Mouse (Mus musculus): ENCODE results near the gene Clns1a.

DNA sequence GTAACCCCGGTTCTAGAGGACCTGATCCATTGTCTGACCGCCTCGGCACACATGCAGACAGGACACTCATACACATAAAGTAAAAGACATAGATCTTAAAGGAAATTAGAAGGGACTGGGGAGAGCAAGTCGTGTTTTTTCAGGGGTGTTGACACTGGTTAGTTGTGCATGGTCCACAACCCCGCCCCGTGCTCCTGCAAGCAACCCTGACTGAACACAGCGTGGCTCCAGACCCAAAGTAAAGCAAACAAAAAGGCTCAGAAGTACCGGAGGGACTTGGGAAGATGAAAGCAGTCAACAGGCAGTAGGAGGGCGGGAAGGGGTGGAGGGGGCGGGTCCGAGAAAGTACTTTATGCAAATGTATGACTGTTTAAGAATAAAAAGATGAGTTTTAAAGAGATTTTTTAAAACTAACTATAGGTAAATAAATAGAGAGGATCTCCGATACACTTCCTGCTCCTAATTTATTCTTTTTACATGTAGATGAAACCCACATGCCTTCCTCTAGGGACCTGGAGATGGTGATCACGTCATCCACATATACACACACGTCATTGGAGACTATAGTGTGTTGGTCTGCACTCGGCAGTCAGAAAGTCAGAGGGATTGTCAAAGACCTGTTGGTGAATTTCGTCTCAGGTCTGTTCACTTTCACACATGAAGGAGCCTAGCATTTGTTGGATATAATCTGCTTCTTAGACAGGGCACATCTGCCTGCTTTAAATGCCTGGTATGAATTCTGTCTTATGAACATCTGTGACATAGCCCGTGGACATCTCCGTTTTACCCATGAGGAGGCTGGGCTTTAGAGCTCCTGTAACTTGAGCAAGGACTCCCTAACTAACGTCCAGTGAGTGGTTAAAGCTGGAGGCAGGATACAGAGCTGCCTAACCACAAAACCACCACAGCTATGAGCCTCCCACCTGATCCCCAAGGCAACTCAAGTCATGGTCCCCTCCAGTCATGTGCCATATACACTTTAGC, 53.1 kb downstream of the Clns1a start:
- TF ChIP-seq GATA1 (IDR thresholded peaks at IDR 0.05; ENCODE audit: borderline replicate concordance, low read length), result no peak
- TF ChIP-seq FLI1 (IDR thresholded peaks at IDR 0.05; ENCODE audit: low read length), result no peak

Data from megakaryocyte, embryonic 14.5 days (primary cell).